Mouse (Mus musculus): Measurements from ENCODE around the gene Ccdc34. TPM values are rescaled to one million over a fixed set of nuclear protein-coding genes. Genes with fewer than 3 reads are reported as not detected.
A peak's percentile ranks its signal among the peaks of the same experiment; 100 is the strongest.

Ccdc34 gene
- polyA plus RNA-seq, 1 experiment from 2014 or later: 51.1 TPM

- H3K27me3 ChIP-seq (replicated peaks): no peaks in the 10 kb centered on the region
- no peak overlapping the region; the same call in 1 of the 2 replicates for H3K27ac ChIP-seq
- H3K4me2 ChIP-seq (replicated peaks): no peak overlapping the region
- no peak overlapping the region for H3K4me3 ChIP-seq (replicated peaks)
- no peaks in the 10 kb centered on the region for H3K4me1 ChIP-seq (replicated peaks)
- no peaks in the 10 kb centered on the region for H3K9me3 ChIP-seq
- H3K9ac ChIP-seq: no peak overlapping the region
- ATAC-seq: peak; percentile 84
- H3K36me3 ChIP-seq: no peaks in the 10 kb centered on the region
- 58% methylated on average over 3 of the region's 3 CpGs for WGBS
These were observed 11.9 kb upstream of the Ccdc34 start for GRCm38 (mm10) chr2:110005596-110006239.

GRCm38 (mm10) chr2:110007423-110008267 lies 10.0 kb upstream of the Ccdc34 start:
- Histone ChIP-seq H3K4me1 (replicated peaks) (no peaks in the 10 kb centered on the region), H3K36me3 (peaks cover 13% of the 10 kb centered on the region), H3K9me3 (no peaks in the 10 kb centered on the region), H3K9ac (no peak overlapping the region), H3K27me3 (replicated peaks) (no peaks in the 10 kb centered on the region), H3K4me3 (replicated peaks) (no peak overlapping the region), H3K4me2 (replicated peaks) (no peak overlapping the region), H3K27ac (no peak overlapping the region)
- peak; percentile 45 for ATAC-seq
- WGBS: 81% methylated on average over 10 of the region's 10 CpGs

GRCm38 (mm10) chr2:110009449-110009848 lies 8.2 kb upstream of the Ccdc34 start:
- no peak for ATAC-seq
- H3K9ac ChIP-seq: no peak overlapping the region
- H3K4me3 ChIP-seq (replicated peaks): no peak overlapping the region
- H3K4me1 ChIP-seq (replicated peaks): no peaks in the 10 kb centered on the region
- H3K27me3 ChIP-seq (replicated peaks): no peaks in the 10 kb centered on the region
- peaks cover 13% of the 10 kb centered on the region for H3K36me3 ChIP-seq
- H3K9me3 ChIP-seq: no peaks in the 10 kb centered on the region
- H3K4me2 ChIP-seq (replicated peaks): no peak overlapping the region
- H3K27ac ChIP-seq: no peak overlapping the region

- Histone ChIP-seq H3K27ac (no peak overlapping the region), H3K27me3 (replicated peaks) (no peaks in the 10 kb centered on the region), H3K9me3 (no peaks in the 10 kb centered on the region), H3K4me2 (replicated peaks) (no peak overlapping the region), H3K4me3 (replicated peaks) (no peak overlapping the region), H3K9ac (no peak overlapping the region), H3K4me1 (replicated peaks) (no peaks in the 10 kb centered on the region), H3K36me3 (peaks cover 13% of the 10 kb centered on the region)
- WGBS: 91% methylated on average over 13 of the region's 13 CpGs
- ATAC-seq: no peak
These were observed 5.4 kb upstream of the Ccdc34 start for GRCm38 (mm10) chr2:110012184-110012725.

- no peak overlapping the region for H3K27ac ChIP-seq
- ATAC-seq: no peak; the same call in 1 of the 2 replicates
These were observed 530 bp upstream of the Ccdc34 start for GRCm38 (mm10) chr2:110017087-110017486.

GRCm38 (mm10) chr2:110019656-110020055 lies 2.0 kb downstream of the Ccdc34 start:
- H3K27me3 ChIP-seq (replicated peaks): no peaks in the 10 kb centered on the region
- peak overlapping the region; percentile 4; the same call in 1 of the 2 replicates for H3K9ac ChIP-seq
- no peaks in the 10 kb centered on the region for H3K9me3 ChIP-seq
- peak overlapping the region; percentile 85; the same call in 1 of the 2 replicates for H3K4me3 ChIP-seq (replicated peaks)
- no peak for ATAC-seq
- 84% methylated on average over 4 of the region's 4 CpGs for WGBS
- peaks cover 8% of the 10 kb centered on the region for H3K36me3 ChIP-seq
- H3K27ac ChIP-seq: no peak overlapping the region
- H3K4me2 ChIP-seq (replicated peaks): peak overlapping the region; percentile 67
- peaks cover 10% of the 10 kb centered on the region; the same call in 1 of the 2 replicates for H3K4me1 ChIP-seq (replicated peaks)

More at GRCm38 (mm10) chr2:110017087-110017486, 530 bp upstream of the Ccdc34 start:
- WGBS: 40% methylated on average over 7 of the region's 7 CpGs
- Histone ChIP-seq H3K27me3 (replicated peaks) (no peaks in the 10 kb centered on the region), H3K9me3 (no peaks in the 10 kb centered on the region), H3K4me2 (replicated peaks) (peak overlapping the region; percentile 67), H3K4me3 (replicated peaks) (peak overlapping the region; percentile 85), H3K4me1 (replicated peaks) (peaks cover 10% of the 10 kb centered on the region; the same call in 1 of the 2 replicates), H3K9ac (no peak overlapping the region), H3K36me3 (peaks cover 8% of the 10 kb centered on the region)

- Histone ChIP-seq H3K4me1 (replicated peaks) (peaks cover 10% of the 10 kb centered on the region; the same call in 1 of the 2 replicates), H3K4me2 (replicated peaks) (0 out of 2 replicates have a peak overlapping the region, but pooled peaks have one; percentile 67), H3K27ac (no peak overlapping the region), H3K36me3 (peaks cover 8% of the 10 kb centered on the region), H3K27me3 (replicated peaks) (no peaks in the 10 kb centered on the region), H3K9ac (no peak overlapping the region), H3K9me3 (no peaks in the 10 kb centered on the region), H3K4me3 (replicated peaks) (no peak overlapping the region)
- ATAC-seq: no peak
- WGBS: 89% methylated on average over 1 of the region's 1 CpGs
These were observed 2.8 kb downstream of the Ccdc34 start for GRCm38 (mm10) chr2:110020430-110020829.

- Histone ChIP-seq H3K27ac (no peak overlapping the region), H3K9me3 (no peaks in the 10 kb centered on the region)
These were observed 18.6 kb downstream of the Ccdc34 start for GRCm38 (mm10) chr2:110036265-110036664.

GRCm38 (mm10) chr2:110036665-110037064 lies 19.0 kb downstream of the Ccdc34 start:
- Histone ChIP-seq H3K4me2 (replicated peaks) (no peak overlapping the region), H3K36me3 (0 out of 2 replicates have a peak, but pooled peaks cover 3% of the 10 kb centered on the region), H3K27ac (no peak overlapping the region), H3K4me1 (replicated peaks) (peaks cover 10% of the 10 kb centered on the region; the same call in 1 of the 2 replicates), H3K9me3 (no peaks in the 10 kb centered on the region), H3K27me3 (replicated peaks) (no peaks in the 10 kb centered on the region), H3K9ac (no peak overlapping the region), H3K4me3 (replicated peaks) (no peak overlapping the region)
- ATAC-seq: peak; percentile 58; the same call in 1 of the 2 replicates
- WGBS: 36% methylated on average over 4 of the region's 4 CpGs

More at GRCm38 (mm10) chr2:110036265-110036664, 18.6 kb downstream of the Ccdc34 start:
- no peaks in the 10 kb centered on the region for H3K27me3 ChIP-seq (replicated peaks)
- H3K36me3 ChIP-seq: 0 out of 2 replicates have a peak, but pooled peaks cover 3% of the 10 kb centered on the region
- H3K4me1 ChIP-seq (replicated peaks): peaks cover 8% of the 10 kb centered on the region; the same call in 1 of the 2 replicates
- peak; percentile 83 for ATAC-seq
- no peak overlapping the region for H3K4me3 ChIP-seq (replicated peaks)
- no peak overlapping the region for H3K9ac ChIP-seq
- 0 out of 2 replicates have a peak overlapping the region, but pooled peaks have one; percentile 19 for H3K4me2 ChIP-seq (replicated peaks)
- 13% methylated on average over 4 of the region's 4 CpGs for WGBS

- H3K4me2 ChIP-seq (replicated peaks): no peak overlapping the region
- no peaks in the 10 kb centered on the region for H3K9me3 ChIP-seq
- H3K4me3 ChIP-seq (replicated peaks): no peak overlapping the region
- H3K36me3 ChIP-seq: 0 out of 2 replicates have a peak, but pooled peaks cover 3% of the 10 kb centered on the region
- H3K27me3 ChIP-seq (replicated peaks): no peaks in the 10 kb centered on the region
- no peak overlapping the region for H3K9ac ChIP-seq
- 74% methylated on average over 2 of the region's 2 CpGs for WGBS
- no peak for ATAC-seq
- H3K4me1 ChIP-seq (replicated peaks): peaks cover 10% of the 10 kb centered on the region; the same call in 1 of the 2 replicates
- no peak overlapping the region for H3K27ac ChIP-seq
These were observed 19.6 kb downstream of the Ccdc34 start for GRCm38 (mm10) chr2:110037221-110037620.

- Histone ChIP-seq H3K27me3 (replicated peaks) (no peaks in the 10 kb centered on the region), H3K9me3 (no peaks in the 10 kb centered on the region), H3K27ac (no peak overlapping the region), H3K9ac (no peak overlapping the region), H3K4me3 (replicated peaks) (no peak overlapping the region), H3K4me1 (replicated peaks) (peaks cover 10% of the 10 kb centered on the region; the same call in 1 of the 2 replicates), H3K36me3 (no peaks in the 10 kb centered on the region), H3K4me2 (replicated peaks) (no peak overlapping the region)
- ATAC-seq: no peak
- 79% methylated on average over 5 of the region's 5 CpGs for WGBS
These were observed 20.7 kb downstream of the Ccdc34 start for GRCm38 (mm10) chr2:110038341-110038740.
